Mouse (Mus musculus) large intestine, adult 2 months (tissue): ENCODE measurements around the gene Rundc1. TPM values are rescaled to one million over a fixed set of nuclear protein-coding genes. Genes with fewer than 3 reads are reported as not detected.
"Not testable (repeated sequence)": the region's sequence is repeated elsewhere in the genome, so short reads cannot be mapped to it uniquely, and the experiment has no call there.

Experiments
- DNase-seq: peaks from one replicate; pipeline ENCODE4 v3.0.0-alpha.2; 2012; ENCODE audit warnings: low read depth, low spot score
- whole genome bisulfite sequencing: fragments of 180-500 bp; shearing (Covaris S2); methylation state at CpG from one replicate; pipeline ENCODE4 v1.1.7; 2018; 5-methylcytosine and 5-hydroxymethylcytosine counted together
- polyA plus RNA-seq: library from polyadenylated mRNA; depleted of rRNA; stranded (reverse); fragments of >200 nt; gene quantifications from 2 replicates; pipeline ENCODE4 v1.2.3, GENCODE M21; 2012

The Rundc1 gene
- polyA plus RNA-seq, 1 experiment, result 19.7 TPM

- 7% methylated on average over 12 of the region's 12 CpGs for WGBS
- no peak for DNase-seq
These were observed 39.6 kb downstream of the Rundc1 start, which contains the start of gene Rnd2 for GRCm38 (mm10) chr11:101464211-101465100. Rnd2 (plus strand) TSS chr11:101464999.

GRCm38 (mm10) chr11:101465101-101465868, 40.4 kb downstream of the Rundc1 start:
- 1% methylated on average over 51 of the region's 51 CpGs for WGBS
- DNase-seq, result no peak

DNA sequence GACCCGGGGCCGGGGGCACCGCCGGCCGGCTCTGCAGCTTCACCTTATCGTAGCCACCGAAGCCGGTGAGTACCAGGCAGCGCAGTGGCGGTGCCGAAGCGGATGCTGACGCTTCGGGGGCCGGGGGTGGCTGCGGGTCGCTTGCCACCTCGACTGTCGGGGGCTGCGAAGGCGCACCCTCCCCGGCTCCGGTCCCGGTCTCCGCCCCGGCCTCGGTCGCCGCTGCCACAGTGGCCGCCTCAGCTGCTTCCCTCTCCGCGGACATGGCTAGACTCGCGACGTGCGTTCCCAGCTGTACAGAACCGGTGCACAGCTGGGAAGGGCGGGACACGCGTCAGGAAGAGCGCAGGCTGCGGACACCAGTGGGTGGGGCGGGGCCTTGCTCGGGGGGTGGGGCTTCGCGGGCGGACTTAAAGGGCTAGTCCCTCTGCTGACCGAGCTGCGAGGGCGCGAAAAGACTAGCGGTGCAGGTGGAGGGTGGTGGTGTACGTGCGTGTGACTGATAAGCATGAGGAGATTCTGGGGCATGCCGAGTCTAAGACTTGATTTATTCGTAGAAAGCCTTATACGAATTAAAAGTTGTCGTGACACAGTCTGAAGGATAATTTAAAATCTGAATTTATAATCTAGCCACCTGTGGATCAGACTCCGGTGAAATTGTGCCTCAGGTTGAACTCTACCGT, 41.1 kb downstream of the Rundc1 start, which contains the start of gene Vat1:
Gene Vat1 (minus strand): TSS at position 362 of the 683 bp plus-strand sequence.
- no peak for DNase-seq
- WGBS, result 1% methylated on average over 60 of the region's 60 CpGs

GRCm38 (mm10) chr11:101466552-101466950, 41.7 kb downstream of the Rundc1 start:
- not testable (repeated sequence) for DNase-seq
- 53% methylated on average over 5 of the region's 5 CpGs for WGBS

- DNase-seq, result peak; percentile 64
- 1% methylated on average over 52 of the region's 54 CpGs for WGBS
These were observed 42.8 kb downstream of the Rundc1 start for GRCm38 (mm10) chr11:101467477-101468262.

DNA sequence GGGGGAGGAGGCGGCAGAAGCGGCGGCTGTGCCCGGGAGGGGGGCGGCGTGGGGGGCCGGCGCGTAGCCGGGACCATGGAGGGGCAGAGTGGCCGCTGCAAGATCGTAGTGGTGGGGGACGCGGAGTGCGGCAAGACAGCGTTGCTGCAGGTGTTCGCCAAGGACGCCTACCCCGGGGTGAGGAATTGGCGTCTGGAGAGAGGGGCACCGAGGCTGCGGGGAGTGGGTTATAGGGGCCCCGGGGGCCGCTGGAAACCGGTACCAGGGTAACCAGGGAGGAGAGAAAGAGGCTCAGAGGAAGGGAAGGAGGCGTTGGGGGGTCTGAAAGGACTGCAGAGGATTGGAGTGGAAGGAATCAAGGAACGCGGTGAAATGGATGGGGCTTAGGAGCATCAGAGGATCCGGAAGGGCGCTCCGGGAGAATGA, 43.4 kb downstream of the Rundc1 start:
- under 1% methylated on average over 23 of the region's 31 CpGs for WGBS
- no peak for DNase-seq

- 23% methylated on average over 13 of the region's 13 CpGs for WGBS
- DNase-seq, result no peak
These were observed 43.8 kb downstream of the Rundc1 start for GRCm38 (mm10) chr11:101468731-101469130.

DNA sequence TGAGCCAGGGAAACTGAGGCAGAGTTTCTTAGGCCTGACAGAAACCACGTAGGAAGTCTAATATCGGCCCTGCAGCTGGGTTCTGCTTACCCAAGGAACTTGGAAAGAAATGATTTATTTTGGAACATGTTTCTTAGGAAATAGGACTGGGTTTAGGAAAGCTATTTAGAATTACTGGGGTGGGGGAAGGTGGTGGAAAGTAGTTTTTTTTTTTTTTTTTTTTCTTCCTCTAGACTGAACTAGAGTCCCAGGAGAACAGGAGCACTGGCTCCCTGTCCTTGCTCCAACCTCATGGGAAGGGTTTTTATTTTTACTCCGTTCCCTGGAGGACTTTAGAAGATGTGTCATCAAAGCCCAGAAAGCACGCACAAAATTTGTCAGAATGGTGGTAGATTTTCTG, 44.3 kb downstream of the Rundc1 start:
- DNase-seq, result no peak
- 67% methylated on average over 4 of the region's 4 CpGs for WGBS

- no peak for DNase-seq
- 52% methylated on average over 7 of the region's 7 CpGs for WGBS
These were observed 45.3 kb downstream of the Rundc1 start for GRCm38 (mm10) chr11:101470206-101470605.

- WGBS, result 77% methylated on average over 3 of the region's 3 CpGs
- DNase-seq, result no peak
These were observed 47.0 kb downstream of the Rundc1 start for GRCm38 (mm10) chr11:101471926-101472325.

DNA sequence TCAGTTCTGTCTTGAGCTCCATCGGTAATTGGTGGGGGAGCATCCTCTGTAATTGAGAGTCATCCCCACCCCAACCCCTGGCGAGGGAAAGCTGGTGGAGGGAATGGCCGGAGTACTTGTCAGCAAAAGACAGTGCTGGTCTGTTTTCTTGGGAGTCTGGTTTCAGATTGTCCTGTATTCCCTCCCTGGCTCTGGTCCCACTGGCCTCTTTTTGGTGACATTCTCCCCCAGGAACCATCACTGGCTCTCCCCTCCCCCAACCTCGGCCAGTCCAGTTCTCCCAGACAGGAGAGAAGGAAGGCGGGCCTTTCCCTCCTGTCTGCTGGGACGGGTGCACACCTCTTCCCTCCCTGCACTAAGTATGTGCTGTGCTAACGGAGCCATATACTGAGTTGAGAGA, 47.5 kb downstream of the Rundc1 start:
- no peak for DNase-seq
- WGBS, result 57% methylated on average over 7 of the region's 7 CpGs

- DNase-seq, result not testable (repeated sequence)
- 72% methylated on average over 1 of the region's 1 CpGs for WGBS
These were observed 48.8 kb downstream of the Rundc1 start for GRCm38 (mm10) chr11:101473686-101474085.

DNA sequence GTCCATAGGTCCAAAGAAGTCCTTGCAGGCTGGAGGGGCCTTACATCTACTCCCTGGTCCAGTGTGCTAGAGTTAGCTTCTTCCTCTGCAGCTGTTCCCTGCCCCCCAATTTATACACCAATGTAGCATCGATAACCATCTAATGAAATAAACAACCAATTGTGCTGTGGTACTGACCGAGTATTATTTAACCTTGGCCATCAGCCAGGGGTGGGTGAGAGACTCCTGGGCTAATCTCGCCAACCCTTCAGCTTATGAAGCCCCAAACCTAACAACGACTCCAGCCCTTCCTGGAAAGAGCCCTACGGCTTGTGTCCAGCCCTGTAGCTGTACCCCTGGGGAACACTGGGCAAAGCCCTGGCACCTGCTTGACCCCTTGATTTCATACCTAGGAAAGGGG, 49.4 kb downstream of the Rundc1 start:
- DNase-seq, result no peak
- 71% methylated on average over 5 of the region's 5 CpGs for WGBS

GRCm38 (mm10) chr11:101476361-101476760, 51.5 kb downstream of the Rundc1 start:
- 75% methylated on average over 4 of the region's 4 CpGs for WGBS
- DNase-seq, result not testable (repeated sequence)

DNA sequence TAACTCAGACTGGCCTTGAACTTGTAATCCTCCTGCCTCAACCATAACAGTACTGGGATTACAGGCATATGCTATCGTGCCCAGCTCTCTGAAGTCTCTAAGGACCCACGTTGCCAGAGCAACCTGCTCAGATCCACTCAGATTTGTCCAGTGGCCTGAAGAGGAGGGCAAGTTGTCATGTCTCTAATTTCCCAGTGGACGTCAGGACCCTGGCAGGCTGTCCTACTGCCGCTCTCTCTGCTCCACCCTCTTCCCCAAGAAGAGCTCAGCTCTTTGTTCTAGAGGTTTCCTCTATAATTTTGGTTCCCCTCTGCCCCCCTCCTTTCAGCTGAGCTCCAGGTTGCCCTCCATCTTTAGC, 52.3 kb downstream of the Rundc1 start:
- no peak for DNase-seq
- 73% methylated on average over 4 of the region's 4 CpGs for WGBS

DNA sequence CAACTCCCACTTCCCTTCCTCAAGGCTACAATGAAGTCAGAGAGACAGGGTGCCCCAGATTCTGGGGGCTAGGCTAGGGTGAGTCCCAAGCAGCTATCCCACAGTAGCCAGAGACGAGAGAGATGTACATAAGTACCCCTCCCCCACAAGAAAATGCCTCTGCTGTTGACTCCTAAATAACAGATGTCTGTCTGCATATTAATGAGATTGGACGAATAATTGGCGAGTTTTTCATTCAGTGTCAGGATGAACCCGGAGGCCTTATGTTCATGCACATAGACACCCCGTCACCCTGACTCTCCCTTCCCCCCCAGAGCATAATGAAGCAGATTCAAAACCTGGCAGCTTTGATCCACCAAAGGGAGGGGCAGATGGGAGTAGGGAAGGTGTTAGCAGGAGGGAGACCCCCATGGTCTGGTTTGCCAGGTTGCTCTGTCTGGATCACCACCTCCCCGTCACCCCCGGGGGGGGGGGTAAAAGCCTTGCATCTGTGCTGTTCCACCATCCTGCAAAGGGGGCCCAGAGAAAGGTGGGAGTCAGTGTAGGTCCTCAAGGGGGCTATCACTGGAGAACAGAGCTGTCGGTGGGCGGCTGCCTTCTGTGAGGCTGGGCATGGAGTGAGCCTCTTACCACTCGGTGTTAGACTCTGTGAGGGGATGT, 52.8 kb downstream of the Rundc1 start:
- DNase-seq, result no peak
- WGBS, result 76% methylated on average over 10 of the region's 10 CpGs

- no peak for DNase-seq
- 16% methylated on average over 18 of the region's 18 CpGs for WGBS
These were observed 54.3 kb downstream of the Rundc1 start for GRCm38 (mm10) chr11:101479171-101479635.

DNA sequence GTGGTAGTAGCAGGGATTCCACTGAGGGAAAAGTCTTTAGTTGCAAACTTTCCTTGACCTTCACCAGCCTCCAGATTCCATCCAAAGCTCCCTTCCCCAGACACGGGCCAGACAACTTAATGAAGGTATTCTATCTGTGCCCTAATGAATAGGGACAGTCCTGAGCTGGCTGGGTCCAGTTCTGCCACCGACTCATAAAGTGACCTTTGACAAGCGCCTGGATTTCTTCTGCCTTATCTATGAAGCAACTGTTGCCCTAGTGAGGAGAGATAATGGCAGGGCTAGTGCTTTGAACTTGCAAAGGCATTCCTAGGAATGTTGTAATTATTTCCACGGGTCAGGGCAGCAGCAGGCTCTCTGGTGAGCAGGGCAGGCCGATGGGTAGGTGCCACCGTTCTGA, 56.0 kb downstream of the Rundc1 start:
- no peak for DNase-seq
- 31% methylated on average over 6 of the region's 6 CpGs for WGBS

GRCm38 (mm10) chr11:101483804-101484203, 58.9 kb downstream of the Rundc1 start:
- DNase-seq, result no peak
- 42% methylated on average over 3 of the region's 3 CpGs for WGBS
